Mouse (Mus musculus) neural tube, embryonic 15.5 days (tissue): ENCODE results near the gene Kif5c. TPM values are rescaled to one million over a fixed set of nuclear protein-coding genes. Genes with fewer than 3 reads are reported as not detected.
A peak's percentile ranks its signal among the peaks of the same experiment; 100 is the strongest.

Experiments used
- ATAC-seq: fragments of 200-750 bp; cut with Nextera tagmentation; 2 replicates; pipeline ENCODE4 v1.8.0; 2017; ENCODE audit warnings: mild to moderate bottlenecking, moderate TSS enrichment, moderate library complexity; ENCODE audit not compliant: low FRiP score
- H3K27ac ChIP-seq: fragments of 300-500 bp; sonication (generic); replicated peaks from 2 replicates; pipeline ENCODE4 v1.5.1; 2015; ENCODE audit warnings: mild to moderate bottlenecking, inconsistent platforms
- H3K27me3 ChIP-seq: fragments of 300-500 bp; sonication (generic); replicated peaks from 2 replicates; pipeline ENCODE4 v1.6.1; 2015; ENCODE audit warnings: inconsistent platforms
- H3K36me3 ChIP-seq: fragments of 300-500 bp; sonication (generic); 2 replicates; pipeline ENCODE4 v1.6.1; 2015; ENCODE audit warnings: inconsistent platforms
- H3K4me1 ChIP-seq: fragments of 300-500 bp; sonication (generic); 2 replicates; pipeline ENCODE4 v1.6.1; 2015; ENCODE audit warnings: inconsistent platforms
- H3K4me2 ChIP-seq: fragments of 300-500 bp; sonication (generic); 2 replicates; pipeline ENCODE4 v1.6.1; 2015; ENCODE audit warnings: inconsistent platforms, mild to moderate bottlenecking, moderate library complexity
- H3K4me3 ChIP-seq: fragments of 300-500 bp; sonication (generic); replicated peaks from 2 replicates; pipeline ENCODE4 v1.5.1; 2015; ENCODE audit warnings: mild to moderate bottlenecking, inconsistent platforms
- H3K9ac ChIP-seq: fragments of 300-500 bp; sonication (generic); replicated peaks from 2 replicates; pipeline ENCODE4 v1.6.1; 2015; ENCODE audit warnings: mild to moderate bottlenecking, inconsistent platforms
- H3K9me3 ChIP-seq: fragments of 300-500 bp; sonication (generic); replicated peaks from 2 replicates; pipeline ENCODE4 v1.6.1; 2016; ENCODE audit warnings: inconsistent platforms
- whole genome bisulfite sequencing: fragments of 180-500 bp; shearing (Covaris S2); methylation state at CpG from one replicate; pipeline ENCODE4 v1.1.7; 2015; ENCODE audit warnings: mixed read lengths; 5-methylcytosine and 5-hydroxymethylcytosine counted together
- polyA plus RNA-seq: library from polyadenylated mRNA; unstranded; fragments of >200 nt; fragmentation: Nextera tagmentation; extraction: Ambion mirVana; gene quantifications from 2 replicates; pipeline ENCODE4 v1.2.1, GENCODE M21; 2015

Kif5c gene
- polyA plus RNA-seq, result 152 and 181 TPM in 2 replicates

DNA sequence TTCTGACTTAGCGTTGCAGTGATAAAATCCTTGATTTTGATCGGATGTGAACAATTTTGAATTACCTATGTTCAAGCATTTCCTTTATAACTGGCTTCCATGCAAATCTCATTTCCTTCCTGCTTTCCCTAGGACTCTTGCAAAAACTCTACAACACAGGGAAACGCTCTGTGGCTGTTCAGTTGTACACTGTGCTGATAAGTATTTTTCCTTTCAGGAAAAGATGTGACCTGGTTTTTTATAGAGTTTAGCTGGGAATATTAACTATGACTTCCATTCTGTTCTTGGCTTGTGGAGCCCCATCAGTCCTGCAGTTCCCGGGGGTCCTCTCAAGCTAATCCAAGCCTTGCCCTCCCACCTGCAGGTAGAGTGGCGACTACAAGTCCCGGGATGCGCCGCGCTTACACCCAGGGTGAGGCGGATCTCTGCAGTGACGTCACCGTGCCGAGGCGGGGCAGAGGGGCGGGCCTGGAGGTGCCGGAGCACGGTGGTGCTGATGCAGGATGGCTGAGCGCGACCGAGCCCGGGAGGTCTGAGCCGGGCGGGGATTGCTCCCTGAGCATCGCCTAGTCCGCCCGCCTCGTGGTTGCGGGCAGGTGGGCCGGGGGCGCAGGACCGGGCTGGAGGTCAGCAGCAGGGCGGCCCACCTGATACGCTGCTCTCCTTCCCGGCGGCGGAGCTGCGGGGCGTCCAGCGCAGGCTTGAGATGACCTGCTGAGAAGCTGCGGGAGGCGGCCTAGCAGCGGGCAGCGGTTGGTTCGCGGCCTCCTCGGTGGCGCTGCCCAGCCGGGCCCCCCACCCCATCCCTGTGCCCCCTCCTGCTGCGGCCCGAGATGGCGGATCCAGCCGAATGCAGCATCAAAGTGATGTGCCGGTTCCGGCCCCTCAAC, at the start of gene Kif5c:
Gene Kif5c (plus strand): TSS at position 470 of the 890 bp plus-strand sequence.
- ATAC-seq, result peak; percentile 96
- peak within 1 kb of the TSS; percentile 89 for H3K9ac ChIP-seq
- H3K9me3 ChIP-seq, result no peaks in the 10 kb centered on the region
- peak within 1 kb of the TSS; percentile 78 for H3K4me3 ChIP-seq
- peak within 1 kb of the TSS; percentile 62 for H3K4me2 ChIP-seq
- no peaks in the 10 kb centered on the region for H3K36me3 ChIP-seq
- H3K27ac ChIP-seq, result peak within 1 kb of the TSS; percentile 94
- WGBS, result 5% methylated on average over 52 of the region's 54 CpGs
- no peaks in the 10 kb centered on the region for H3K27me3 ChIP-seq
- H3K4me1 ChIP-seq, result peaks cover 22% of the 10 kb centered on the region

DNA sequence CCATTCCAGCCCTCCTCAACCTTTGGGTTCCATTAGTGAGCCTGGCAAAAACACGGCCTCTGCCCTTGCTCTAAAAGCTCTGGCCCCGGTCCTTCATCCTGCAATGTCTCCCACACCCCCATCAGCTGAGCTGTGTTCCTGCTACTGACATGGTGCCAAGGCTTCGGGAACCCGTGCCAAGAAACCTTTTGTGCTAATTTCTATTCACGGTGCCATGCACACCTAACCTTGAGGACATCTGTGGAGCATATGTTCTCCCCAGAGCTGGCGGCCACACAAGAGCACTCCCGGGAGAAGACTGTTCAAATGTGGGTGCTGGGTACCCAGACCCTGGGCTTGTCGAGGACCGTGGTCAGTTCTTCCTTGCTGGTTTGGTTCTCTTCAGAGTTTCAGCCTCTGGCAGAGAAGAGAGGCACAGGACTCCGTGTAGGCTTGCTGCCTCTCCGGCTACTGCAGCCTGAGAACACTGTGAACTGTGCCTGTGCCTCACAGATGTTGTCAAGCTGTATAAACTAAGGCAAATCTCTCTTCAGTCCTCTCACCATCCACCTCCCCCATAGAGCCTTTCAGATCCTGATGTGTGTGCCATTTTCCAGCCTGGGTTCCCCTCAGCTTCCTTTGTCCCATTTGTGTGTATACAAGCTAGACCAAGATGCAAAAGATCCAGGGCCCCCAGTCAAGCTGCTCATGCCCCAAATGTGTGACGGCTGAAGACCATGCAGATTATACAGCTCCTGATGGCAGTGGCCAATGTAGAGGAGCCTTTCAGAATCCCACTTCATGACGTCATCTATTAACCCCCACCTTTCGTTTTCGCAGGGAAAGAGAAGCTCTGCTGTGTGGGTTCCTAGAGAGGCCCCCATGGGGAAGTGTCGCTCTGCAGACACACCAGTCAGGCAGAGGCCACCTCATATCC, 49.0 kb upstream of the Kif5c start:
- Histone ChIP-seq H3K4me1 (peaks cover 33% of the 10 kb centered on the region), H3K4me2 (0 out of 2 replicates have a peak overlapping the region, but pooled peaks have one; percentile 1), H3K9me3 (no peaks in the 10 kb centered on the region), H3K36me3 (no peaks in the 10 kb centered on the region), H3K27ac (no peak overlapping the region), H3K27me3 (no peaks in the 10 kb centered on the region), H3K4me3 (no peak overlapping the region), H3K9ac (no peak overlapping the region)
- ATAC-seq, result peak; percentile 21; the same call in 1 of the 2 replicates
- 62% methylated on average over 16 of the region's 16 CpGs for WGBS

DNA sequence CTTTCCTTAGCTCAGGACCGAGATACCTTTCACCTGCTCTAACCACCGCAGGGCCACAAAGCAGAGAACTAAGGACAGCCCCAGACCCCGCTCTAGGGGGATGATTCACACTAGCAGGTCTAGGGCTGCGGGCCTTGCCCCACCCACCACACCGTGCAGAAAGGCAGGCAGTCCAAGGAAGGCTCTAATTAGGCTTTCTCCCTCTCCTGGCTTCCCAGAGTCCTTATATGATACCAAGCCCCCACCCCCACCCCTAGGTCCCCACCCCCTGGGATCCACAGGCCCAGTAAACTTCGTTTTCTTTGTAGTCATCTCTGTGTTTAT, 48.4 kb upstream of the Kif5c start:
- ATAC-seq, result peak; percentile 15; the same call in 1 of the 2 replicates
- Histone ChIP-seq H3K9me3 (no peaks in the 10 kb centered on the region), H3K4me1 (peaks cover 33% of the 10 kb centered on the region), H3K36me3 (no peaks in the 10 kb centered on the region), H3K9ac (no peak overlapping the region), H3K4me2 (no peak overlapping the region), H3K27ac (no peak overlapping the region), H3K4me3 (no peak overlapping the region), H3K27me3 (no peaks in the 10 kb centered on the region)
- 49% methylated on average over 6 of the region's 6 CpGs for WGBS

DNA sequence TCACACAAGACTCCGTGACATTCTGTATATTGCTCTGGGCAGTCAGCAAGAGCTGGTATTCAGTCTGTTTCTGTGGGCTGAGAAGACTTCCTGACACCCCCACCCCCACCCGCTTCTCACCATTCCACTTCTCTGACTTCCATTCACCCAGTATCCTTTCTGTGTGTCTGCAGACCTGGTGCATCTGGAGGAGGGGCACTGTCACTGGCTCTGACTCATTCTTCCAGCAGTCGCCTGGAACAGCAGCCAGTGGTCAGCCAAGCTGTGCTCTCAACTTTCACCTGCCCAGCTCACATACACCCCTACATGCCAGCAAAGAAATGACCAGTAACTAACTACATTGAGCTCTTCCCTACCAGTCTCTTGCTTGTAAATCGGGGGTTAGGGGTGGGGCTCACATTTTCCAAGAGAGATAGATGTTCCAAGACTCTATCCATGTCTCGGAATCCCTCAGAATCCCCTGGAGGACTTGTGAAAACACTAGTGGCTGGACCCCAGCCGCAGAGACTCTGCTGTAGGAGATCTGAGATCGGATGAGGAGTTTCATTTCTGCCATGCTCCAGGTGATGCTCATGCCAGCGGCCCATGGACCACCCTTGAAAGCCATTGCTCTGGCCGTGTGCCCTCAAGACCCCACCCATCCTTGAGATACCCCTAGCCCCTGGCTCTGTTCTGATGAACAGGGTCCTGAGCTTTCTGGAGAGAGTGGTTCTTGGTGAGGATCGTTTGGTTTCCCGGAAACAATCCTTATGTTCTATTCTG, 47.8 kb upstream of the Kif5c start:
- Histone ChIP-seq H3K36me3 (no peaks in the 10 kb centered on the region), H3K27ac (peak overlapping the region; percentile 70), H3K9ac (no peak overlapping the region), H3K9me3 (no peaks in the 10 kb centered on the region), H3K4me2 (peak overlapping the region; percentile 46), H3K27me3 (no peaks in the 10 kb centered on the region), H3K4me3 (no peak overlapping the region), H3K4me1 (peaks cover 33% of the 10 kb centered on the region)
- WGBS, result 71% methylated on average over 11 of the region's 11 CpGs
- ATAC-seq, result peak; percentile 2; the same call in 1 of the 2 replicates

DNA sequence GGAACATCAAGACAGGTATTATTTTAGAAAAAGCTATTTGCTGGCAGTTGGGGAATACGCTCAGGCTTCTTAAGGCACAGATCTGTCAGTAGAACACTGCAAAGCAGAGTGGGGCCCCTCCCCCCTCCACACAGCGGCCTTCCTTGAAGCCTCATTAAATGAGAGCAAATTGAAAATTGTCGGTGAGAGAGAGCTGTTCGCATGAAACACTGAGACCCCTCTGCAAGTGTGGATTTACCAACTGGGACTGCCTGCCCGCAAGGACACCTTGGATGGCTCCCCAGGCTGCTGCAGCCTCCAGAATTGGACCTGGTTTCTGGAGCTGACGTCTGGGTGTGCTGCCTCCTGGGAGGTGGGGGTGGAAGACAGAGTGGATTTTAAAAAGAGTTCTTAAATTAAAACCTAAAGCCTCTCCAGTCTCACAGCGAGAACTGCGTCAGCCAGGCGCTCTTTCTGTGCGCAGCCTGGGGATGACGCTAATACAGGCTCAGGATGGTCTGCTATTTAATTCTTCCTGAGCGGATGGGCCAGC, 46.9 kb upstream of the Kif5c start:
- ATAC-seq, result peak; percentile 83

DNA sequence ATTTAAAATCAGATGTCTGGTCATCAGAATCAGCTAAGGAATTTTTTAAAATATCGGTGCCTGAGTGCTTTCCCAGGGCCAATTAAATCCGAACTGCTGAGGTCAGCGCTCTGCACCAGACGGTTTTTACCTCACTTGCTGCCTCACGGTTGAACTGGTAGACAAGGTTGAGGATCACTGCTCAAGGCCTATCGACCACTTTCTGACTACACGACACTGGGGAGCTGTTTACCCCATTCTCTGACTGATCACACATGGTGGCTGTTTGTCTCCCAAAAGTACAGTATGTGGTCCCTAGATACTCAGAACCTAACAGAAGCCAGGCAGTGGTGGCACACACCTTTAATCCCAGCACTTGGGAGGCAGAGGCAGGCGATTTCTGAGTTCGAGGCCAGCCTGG, 46.4 kb upstream of the Kif5c start:
- Histone ChIP-seq H3K4me2 (peak overlapping the region; percentile 46), H3K4me3 (no peak overlapping the region), H3K36me3 (no peaks in the 10 kb centered on the region), H3K27ac (peak overlapping the region; percentile 70), H3K9ac (no peak overlapping the region), H3K9me3 (no peaks in the 10 kb centered on the region), H3K4me1 (peaks cover 33% of the 10 kb centered on the region), H3K27me3 (no peaks in the 10 kb centered on the region)
- 68% methylated on average over 9 of the region's 9 CpGs for WGBS
- ATAC-seq, result peak; percentile 40; the same call in 1 of the 2 replicates

More for the DNA sequence above, 46.9 kb upstream of the Kif5c start:
- no peak overlapping the region for H3K4me3 ChIP-seq
- no peaks in the 10 kb centered on the region for H3K36me3 ChIP-seq
- WGBS, result 25% methylated on average over 12 of the region's 12 CpGs
- H3K4me2 ChIP-seq, result peak overlapping the region; percentile 46
- H3K27me3 ChIP-seq, result no peaks in the 10 kb centered on the region
- peak overlapping the region; percentile 70 for H3K27ac ChIP-seq
- no peak overlapping the region for H3K9ac ChIP-seq
- H3K9me3 ChIP-seq, result no peaks in the 10 kb centered on the region
- H3K4me1 ChIP-seq, result peaks cover 33% of the 10 kb centered on the region

DNA sequence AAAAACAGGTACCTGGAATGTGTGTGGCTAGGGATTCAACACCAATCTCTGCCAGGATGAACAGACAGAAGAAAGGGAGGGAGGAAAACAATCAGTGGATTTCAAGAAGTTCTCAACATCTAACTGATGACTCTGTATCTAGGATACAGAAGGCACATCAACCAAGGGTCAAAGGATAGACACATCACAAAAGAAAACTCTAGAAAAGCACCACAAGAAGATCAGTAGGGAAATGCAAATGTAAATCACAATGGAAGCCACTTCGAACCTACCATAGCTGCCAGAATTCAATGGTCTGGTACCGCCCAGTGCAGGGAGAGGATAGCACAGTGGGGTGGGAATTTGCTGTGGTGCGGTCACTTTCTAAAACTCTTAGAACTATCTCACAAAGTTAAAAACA, 45.8 kb upstream of the Kif5c start:
- Histone ChIP-seq H3K9me3 (no peaks in the 10 kb centered on the region), H3K4me1 (peaks cover 33% of the 10 kb centered on the region), H3K9ac (no peak overlapping the region), H3K27me3 (no peaks in the 10 kb centered on the region), H3K4me3 (no peak overlapping the region), H3K36me3 (no peaks in the 10 kb centered on the region), H3K27ac (no peak overlapping the region), H3K4me2 (no peak overlapping the region)
- WGBS, result 77% methylated on average over 3 of the region's 3 CpGs
- no peak for ATAC-seq

DNA sequence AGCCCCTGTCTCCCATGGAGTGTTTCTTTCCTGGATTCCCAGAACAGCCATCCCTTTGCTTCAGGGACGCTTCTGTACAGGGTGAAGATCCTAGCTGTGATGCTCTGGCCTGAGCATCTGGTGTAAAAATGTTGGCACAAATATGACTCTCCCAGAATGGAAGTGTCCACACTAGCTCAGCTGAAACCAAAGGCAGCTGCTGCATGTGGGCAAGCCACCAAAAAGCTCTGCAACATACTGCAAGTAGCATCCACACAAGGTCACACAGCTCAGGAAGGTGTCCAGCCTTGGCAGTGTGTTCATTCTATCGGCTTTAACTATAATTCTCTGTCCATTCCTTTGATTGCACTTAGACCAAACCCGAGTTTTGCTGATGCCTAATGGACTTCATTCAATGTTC, 38.5 kb upstream of the Kif5c start:
- H3K4me3 ChIP-seq, result no peak overlapping the region
- no peak overlapping the region for H3K27ac ChIP-seq
- ATAC-seq, result no peak
- WGBS, result 91% methylated on average over 3 of the region's 3 CpGs
- no peaks in the 10 kb centered on the region for H3K27me3 ChIP-seq
- no peak overlapping the region for H3K9ac ChIP-seq
- no peaks in the 10 kb centered on the region for H3K4me1 ChIP-seq
- H3K36me3 ChIP-seq, result no peaks in the 10 kb centered on the region
- H3K9me3 ChIP-seq, result no peaks in the 10 kb centered on the region
- H3K4me2 ChIP-seq, result no peak overlapping the region

DNA sequence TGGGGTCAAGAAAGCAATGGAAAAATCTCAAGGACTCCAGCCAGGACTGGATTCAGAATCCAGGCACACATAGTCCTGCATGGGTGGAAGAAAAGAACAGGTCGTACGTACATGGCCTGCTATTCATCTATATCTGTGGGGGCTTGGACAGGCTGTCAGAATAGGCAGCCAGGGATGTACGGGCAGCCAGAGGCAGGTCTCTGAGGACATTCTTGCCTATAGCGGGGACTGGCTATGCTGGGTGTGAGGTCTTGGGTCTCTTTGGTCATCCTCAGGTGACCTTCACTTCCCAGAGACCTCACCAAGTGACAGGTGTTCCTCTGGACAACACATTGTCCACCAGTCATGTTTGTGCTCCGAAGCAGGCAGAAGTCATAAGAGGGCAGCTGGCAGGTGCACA, 36.6 kb upstream of the Kif5c start:
- Histone ChIP-seq H3K4me2 (no peak overlapping the region), H3K4me3 (no peak overlapping the region), H3K9ac (no peak overlapping the region), H3K27me3 (no peaks in the 10 kb centered on the region), H3K27ac (no peak overlapping the region), H3K36me3 (no peaks in the 10 kb centered on the region), H3K9me3 (no peaks in the 10 kb centered on the region), H3K4me1 (no peaks in the 10 kb centered on the region)
- no peak for ATAC-seq
- WGBS, result 84% methylated on average over 5 of the region's 5 CpGs

DNA sequence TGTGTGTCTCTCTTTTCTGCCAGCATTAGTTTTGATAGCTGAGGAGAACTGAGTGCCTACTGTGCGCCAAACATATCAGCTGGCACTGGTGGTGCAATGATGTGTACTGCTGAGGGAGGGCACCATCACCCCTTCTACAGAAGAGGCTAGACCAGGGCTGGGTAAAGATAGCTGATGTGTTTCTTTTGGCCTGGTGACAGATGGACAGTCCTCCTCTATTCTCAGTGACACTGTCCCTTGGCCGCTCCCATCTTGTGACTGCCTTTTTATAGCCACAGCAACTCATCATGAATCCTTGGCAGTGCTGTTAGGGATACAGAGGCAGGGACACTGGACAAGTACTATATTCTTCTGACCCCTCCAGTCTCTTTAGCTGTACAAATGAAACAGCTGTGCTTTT, 35.8 kb upstream of the Kif5c start:
- Histone ChIP-seq H3K27ac (no peak overlapping the region), H3K36me3 (no peaks in the 10 kb centered on the region), H3K9me3 (no peaks in the 10 kb centered on the region), H3K27me3 (no peaks in the 10 kb centered on the region), H3K4me1 (no peaks in the 10 kb centered on the region), H3K4me3 (no peak overlapping the region), H3K4me2 (no peak overlapping the region), H3K9ac (no peak overlapping the region)
- ATAC-seq, result no peak
- 96% methylated on average over 2 of the region's 2 CpGs for WGBS

DNA sequence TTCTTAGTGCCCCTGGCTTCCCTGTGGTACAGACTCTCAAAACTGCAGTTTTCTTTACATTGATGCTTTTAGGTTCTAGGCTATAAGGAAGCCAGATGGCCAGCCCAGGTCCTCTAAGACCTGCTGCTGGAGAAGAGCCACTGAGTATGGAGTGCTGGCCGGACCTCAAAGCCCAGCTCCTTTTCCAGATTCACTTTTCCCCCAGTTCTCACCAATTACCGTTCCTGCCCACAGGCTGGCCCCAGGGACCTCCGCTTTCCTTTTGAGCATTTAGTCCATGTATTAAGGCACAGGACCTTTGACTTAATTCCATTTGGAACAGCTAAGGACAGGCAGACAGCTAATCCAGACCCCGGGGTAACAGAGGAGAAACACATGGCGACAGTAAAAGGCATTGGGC, 28.6 kb upstream of the Kif5c start:
- no peak overlapping the region for H3K4me3 ChIP-seq
- ATAC-seq, result no peak
- no peaks in the 10 kb centered on the region for H3K36me3 ChIP-seq
- H3K27ac ChIP-seq, result no peak overlapping the region
- no peaks in the 10 kb centered on the region for H3K4me1 ChIP-seq
- H3K9ac ChIP-seq, result no peak overlapping the region
- no peaks in the 10 kb centered on the region for H3K9me3 ChIP-seq
- H3K27me3 ChIP-seq, result no peaks in the 10 kb centered on the region
- whole genome bisulfite sequencing, result 83% methylated on average over 5 of the region's 5 CpGs
- no peak overlapping the region for H3K4me2 ChIP-seq
